Mouse (Mus musculus): ENCODE data around the gene Lrrc23. TPM values are rescaled to one million over a fixed set of nuclear protein-coding genes. Genes with fewer than 3 reads are reported as not detected.

Gene Lrrc23
- polyA plus RNA-seq, 1 experiment: 4.9 TPM

GRCm38 (mm10) chr6:124741842-124742241 lies 37.7 kb downstream of the Lrrc23 start:
- H3K4me3 ChIP-seq (replicated peaks; ENCODE audit: insufficient read depth, low read depth, low read length): peak overlapping the region; percentile 61
- WGBS: 73% methylated on average over 3 of the region's 3 CpGs
- no peak for TF ChIP-seq POLR2A (IDR thresholded peaks at IDR 0.05; ENCODE audit: borderline replicate concordance, insufficient read depth, low read length)
- no peak for TF ChIP-seq CTCF (IDR thresholded peaks at IDR 0.05; ENCODE audit: borderline replicate concordance, insufficient read depth, low read depth, low read length)
- peaks cover 17% of the 10 kb centered on the region; the same call in 1 of the 2 replicates for H3K4me1 ChIP-seq (ENCODE audit: control insufficient read depth, insufficient read depth, low read length)
- no peaks in the 10 kb centered on the region for H3K27me3 ChIP-seq (ENCODE audit: control insufficient read depth, insufficient read depth, low read length)
- peak overlapping the region; percentile 51 for H3K27ac ChIP-seq (ENCODE audit: insufficient read depth, low read length)
- no peak for DNase-seq

- Histone ChIP-seq H3K4me3 (replicated peaks; ENCODE audit: insufficient read depth, low read depth, low read length) (peak within 1 kb of the TSS; percentile 89), H3K27me3 (ENCODE audit: control insufficient read depth, insufficient read depth, low read length) (no peaks in the 10 kb centered on the region), H3K4me1 (ENCODE audit: control insufficient read depth, insufficient read depth, low read length) (peaks cover 12% of the 10 kb centered on the region; the same call in 1 of the 2 replicates), H3K27ac (ENCODE audit: insufficient read depth, low read length) (peak within 1 kb of the TSS; percentile 84)
- DNase-seq: peak; percentile 89 to 90
- under 1% methylated on average over 41 of the region's 41 CpGs for WGBS
- TF ChIP-seq CTCF (IDR thresholded peaks at IDR 0.05; ENCODE audit: borderline replicate concordance, insufficient read depth, low read depth, low read length) (no peak), POLR2A (IDR thresholded peaks at IDR 0.05; ENCODE audit: borderline replicate concordance, insufficient read depth, low read length) (peak; percentile 90; the same call in 1 of the 2 replicates)
Measured at GRCm38 (mm10) chr6:124740888-124741761, 38.4 kb downstream of the Lrrc23 start, which contains the start of gene Grcc10. Grcc10 (minus strand) TSS chr6:124741374.

GRCm38 (mm10) chr6:124740211-124740887 lies 39.2 kb downstream of the Lrrc23 start:
- TF ChIP-seq POLR2A (IDR thresholded peaks at IDR 0.05; ENCODE audit: borderline replicate concordance, insufficient read depth, low read length) (no peak), CTCF (IDR thresholded peaks at IDR 0.05; ENCODE audit: borderline replicate concordance, insufficient read depth, low read depth, low read length) (peak; percentile 46; the same call in 1 of the 2 replicates)
- peaks cover 12% of the 10 kb centered on the region; the same call in 1 of the 2 replicates for H3K4me1 ChIP-seq (ENCODE audit: control insufficient read depth, insufficient read depth, low read length)
- peak overlapping the region; percentile 89 for H3K4me3 ChIP-seq (replicated peaks; ENCODE audit: insufficient read depth, low read depth, low read length)
- H3K27me3 ChIP-seq (ENCODE audit: control insufficient read depth, insufficient read depth, low read length): no peaks in the 10 kb centered on the region
- under 1% methylated on average over 29 of the region's 29 CpGs for WGBS
- H3K27ac ChIP-seq (ENCODE audit: insufficient read depth, low read length): peak overlapping the region; percentile 84
- peak in 1 of 2 experiments; percentile 65 for DNase-seq

GRCm38 (mm10) chr6:124739231-124739796 lies 40.2 kb downstream of the Lrrc23 start:
- WGBS: 83% methylated on average over 10 of the region's 10 CpGs
- Histone ChIP-seq H3K27ac (ENCODE audit: insufficient read depth, low read length) (no peak overlapping the region), H3K27me3 (ENCODE audit: control insufficient read depth, insufficient read depth, low read length) (no peaks in the 10 kb centered on the region), H3K4me1 (ENCODE audit: control insufficient read depth, insufficient read depth, low read length) (peaks cover 8% of the 10 kb centered on the region; the same call in 1 of the 2 replicates), H3K4me3 (replicated peaks; ENCODE audit: insufficient read depth, low read depth, low read length) (no peak overlapping the region)
- TF ChIP-seq POLR2A (IDR thresholded peaks at IDR 0.05; ENCODE audit: borderline replicate concordance, insufficient read depth, low read length) (no peak), CTCF (IDR thresholded peaks at IDR 0.05; ENCODE audit: borderline replicate concordance, insufficient read depth, low read depth, low read length) (no peak)
- no peak for DNase-seq

- Histone ChIP-seq H3K27me3 (ENCODE audit: control insufficient read depth, insufficient read depth, low read length) (no peaks in the 10 kb centered on the region), H3K4me3 (replicated peaks; ENCODE audit: insufficient read depth, low read depth, low read length) (no peak within 1 kb of the TSS), H3K4me1 (ENCODE audit: control insufficient read depth, insufficient read depth, low read length) (0 out of 2 replicates have a peak, but pooled peaks cover 8% of the 10 kb centered on the region), H3K27ac (ENCODE audit: insufficient read depth, low read length) (no peak within 1 kb of the TSS)
- TF ChIP-seq CTCF (IDR thresholded peaks at IDR 0.05; ENCODE audit: borderline replicate concordance, insufficient read depth, low read depth, low read length): no peak
- TF ChIP-seq POLR2A (IDR thresholded peaks at IDR 0.05; ENCODE audit: borderline replicate concordance, insufficient read depth, low read length): no peak
- 42% methylated on average over 15 of the region's 15 CpGs for WGBS
- peak in 1 of 2 experiments; percentile 21 for DNase-seq
Measured at GRCm38 (mm10) chr6:124738511-124739023, 41.0 kb downstream of the Lrrc23 start, which contains the start of gene Ptpn6. Ptpn6 (minus strand) TSS chr6:124738714.

GRCm38 (mm10) chr6:124737040-124737439 lies 42.5 kb downstream of the Lrrc23 start:
- H3K27ac ChIP-seq (ENCODE audit: insufficient read depth, low read length): no peak overlapping the region
- WGBS: 82% methylated on average over 11 of the region's 11 CpGs
- no peaks in the 10 kb centered on the region for H3K27me3 ChIP-seq (ENCODE audit: control insufficient read depth, insufficient read depth, low read length)
- TF ChIP-seq POLR2A (IDR thresholded peaks at IDR 0.05; ENCODE audit: borderline replicate concordance, insufficient read depth, low read length) (no peak), CTCF (IDR thresholded peaks at IDR 0.05; ENCODE audit: borderline replicate concordance, insufficient read depth, low read depth, low read length) (no peak)
- H3K4me1 ChIP-seq (ENCODE audit: control insufficient read depth, insufficient read depth, low read length): 0 out of 2 replicates have a peak, but pooled peaks cover 4% of the 10 kb centered on the region
- no peak overlapping the region for H3K4me3 ChIP-seq (replicated peaks; ENCODE audit: insufficient read depth, low read depth, low read length)
- no peak for DNase-seq

- H3K27ac ChIP-seq (ENCODE audit: insufficient read depth, low read length): no peak overlapping the region
- no peak for DNase-seq
- WGBS: 95% methylated on average over 3 of the region's 3 CpGs
- H3K27me3 ChIP-seq (ENCODE audit: control insufficient read depth, insufficient read depth, low read length): no peaks in the 10 kb centered on the region
- no peak for TF ChIP-seq POLR2A (IDR thresholded peaks at IDR 0.05; ENCODE audit: borderline replicate concordance, insufficient read depth, low read length)
- TF ChIP-seq CTCF (IDR thresholded peaks at IDR 0.05; ENCODE audit: borderline replicate concordance, insufficient read depth, low read depth, low read length): no peak
- H3K4me3 ChIP-seq (replicated peaks; ENCODE audit: insufficient read depth, low read depth, low read length): no peak overlapping the region
- H3K4me1 ChIP-seq (ENCODE audit: control insufficient read depth, insufficient read depth, low read length): no peaks in the 10 kb centered on the region
Measured at GRCm38 (mm10) chr6:124734417-124734816, 45.1 kb downstream of the Lrrc23 start.

Measured in cerebellum, adult 2 months (tissue).